ENCODE assay signal across 8 mouse cellular contexts in genomic region chr5:31596481-31597429, GRCm38 (mm10). TPM values are rescaled to one million over a fixed set of nuclear protein-coding genes. Genes with fewer than 3 reads are reported as not detected.
DNase-seq lines count a peak whose midpoint lies in the region; ATAC-seq and TF ChIP-seq lines count a peak whose summit lies in the region.

Gene Mrpl33 (plus strand): TSS chr5:31596935.

- H3K27ac ChIP-seq in embryonic facial prominence, embryonic 14.5 days (replicated peaks; ENCODE audit: low read depth, low read length), result 0 out of 2 replicates have a peak within 1 kb of the TSS, but pooled peaks have one; percentile 19
- peak within 1 kb of the TSS; percentile 88 for H3K27ac ChIP-seq in heart, embryonic 10.5 days
- peak within 1 kb of the TSS; percentile 73 for H3K27ac ChIP-seq in kidney, embryonic 15.5 days
- H3K27ac ChIP-seq in liver, embryonic 12.5 days, result no peak within 1 kb of the TSS
- H3K27ac ChIP-seq in stomach, postnatal 0 days (replicated peaks), result peak within 1 kb of the TSS; percentile 73

- no peaks in the 10 kb centered on the region for H3K27me3 ChIP-seq in embryonic facial prominence, embryonic 14.5 days (replicated peaks; ENCODE audit: control insufficient read depth, insufficient read depth, low read length)
- 0 out of 2 replicates have a peak, but pooled peaks cover 4% of the 10 kb centered on the region for H3K27me3 ChIP-seq in heart, embryonic 10.5 days (ENCODE audit: insufficient read depth, poor library complexity, severe bottlenecking)
- no peaks in the 10 kb centered on the region for H3K27me3 ChIP-seq in kidney, embryonic 15.5 days
- no peaks in the 10 kb centered on the region for H3K27me3 ChIP-seq in liver, embryonic 12.5 days (replicated peaks)
- no peaks in the 10 kb centered on the region for H3K27me3 ChIP-seq in stomach, postnatal 0 days (ENCODE audit: control insufficient read depth, insufficient read depth, low read length)

- no peaks in the 10 kb centered on the region for H3K9me3 ChIP-seq in embryonic facial prominence, embryonic 14.5 days (ENCODE audit: control insufficient read depth, low read length)
- H3K9me3 ChIP-seq in heart, embryonic 10.5 days, result no peaks in the 10 kb centered on the region
- H3K9me3 ChIP-seq in kidney, embryonic 15.5 days (replicated peaks), result 0 out of 2 replicates have a peak, but pooled peaks cover 2% of the 10 kb centered on the region
- H3K9me3 ChIP-seq in liver, embryonic 12.5 days (replicated peaks), result no peaks in the 10 kb centered on the region
- no peaks in the 10 kb centered on the region for H3K9me3 ChIP-seq in stomach, postnatal 0 days (ENCODE audit: control insufficient read depth, low read length)

- H3K4me3 ChIP-seq in embryonic facial prominence, embryonic 14.5 days (ENCODE audit: low read depth, low read length), result peak within 1 kb of the TSS; percentile 34
- peak within 1 kb of the TSS; percentile 62 for H3K4me3 ChIP-seq in heart, embryonic 10.5 days
- peak within 1 kb of the TSS; percentile 42 for H3K4me3 ChIP-seq in kidney, embryonic 15.5 days (replicated peaks)
- H3K4me3 ChIP-seq in liver, embryonic 12.5 days, result peak within 1 kb of the TSS; percentile 51
- peak within 1 kb of the TSS; percentile 31 for H3K4me3 ChIP-seq in stomach, postnatal 0 days (ENCODE audit: low read depth, low read length)

- H3K36me3 ChIP-seq in embryonic facial prominence, embryonic 14.5 days (ENCODE audit: control insufficient read depth, insufficient read depth, low read length), result no peaks in the 10 kb centered on the region
- H3K36me3 ChIP-seq in heart, embryonic 10.5 days, result no peaks in the 10 kb centered on the region
- H3K36me3 ChIP-seq in kidney, embryonic 15.5 days, result no peaks in the 10 kb centered on the region
- no peaks in the 10 kb centered on the region for H3K36me3 ChIP-seq in liver, embryonic 12.5 days
- H3K36me3 ChIP-seq in stomach, postnatal 0 days (ENCODE audit: control insufficient read depth, insufficient read depth, low read length), result no peaks in the 10 kb centered on the region

- 5% methylated on average over 26 of the region's 26 CpGs for WGBS in embryonic facial prominence, embryonic 14.5 days
- WGBS in heart, embryonic 10.5 days, result 4% methylated on average over 26 of the region's 26 CpGs
- 7% methylated on average over 26 of the region's 26 CpGs for WGBS in kidney, embryonic 15.5 days
- WGBS in liver, embryonic 12.5 days (ENCODE audit: insufficient replicate concordance), result 4% methylated on average over 26 of the region's 26 CpGs
- WGBS in stomach, postnatal 0 days, result 9% methylated on average over 26 of the region's 26 CpGs

- peak; percentile 70 for TF ChIP-seq CTCF in stomach, postnatal 0 days (IDR thresholded peaks at IDR 0.05; ENCODE audit: low read depth)

- peak; percentile 74 for ATAC-seq in embryonic facial prominence, embryonic 14.5 days (ENCODE audit: low read depth)
- peak; percentile 45 for ATAC-seq in kidney, embryonic 15.5 days (replicated peaks; ENCODE audit: low FRiP score)
- no peak for ATAC-seq in liver, embryonic 12.5 days
- ATAC-seq in stomach, postnatal 0 days (ENCODE audit: low FRiP score, low TSS enrichment), result peak; percentile 91

- peak within 1 kb of the TSS; percentile 65 for H3K4me2 ChIP-seq in embryonic facial prominence, embryonic 14.5 days (ENCODE audit: low read depth, low read length)
- peak within 1 kb of the TSS; percentile 77 for H3K4me2 ChIP-seq in kidney, embryonic 15.5 days
- H3K4me2 ChIP-seq in liver, embryonic 12.5 days, result peak within 1 kb of the TSS; percentile 78
- peak within 1 kb of the TSS; percentile 58 for H3K4me2 ChIP-seq in stomach, postnatal 0 days (replicated peaks; ENCODE audit: low read depth)

- peak; percentile 89 for DNase-seq in CD4-positive, CD25-positive, alpha-beta regulatory T cell, adult 2 months (ENCODE audit: low read depth, low spot score)
- DNase-seq in adrenal gland, postnatal 25 days, result peak; percentile 57
- DNase-seq in embryonic facial prominence, embryonic 14.5 days (ENCODE audit: low spot score), result peak; percentile 72
- DNase-seq in heart, embryonic 10.5 days (ENCODE audit: low spot score), result no peak
- peak; percentile 88 for DNase-seq in naive thymus-derived CD4-positive, alpha-beta T cell, adult 2 months (ENCODE audit: low read depth)
- peak; percentile 88 for DNase-seq in stomach, postnatal 0 days (ENCODE audit: low spot score)

- H3K9ac ChIP-seq in embryonic facial prominence, embryonic 14.5 days (ENCODE audit: low read depth, low read length), result peak within 1 kb of the TSS; percentile 28
- H3K9ac ChIP-seq in kidney, embryonic 15.5 days, result peak within 1 kb of the TSS; percentile 39
- peak within 1 kb of the TSS; percentile 51 for H3K9ac ChIP-seq in liver, embryonic 12.5 days
- peak within 1 kb of the TSS; percentile 14 for H3K9ac ChIP-seq in stomach, postnatal 0 days (ENCODE audit: low read length)

- TF ChIP-seq EP300 in stomach, postnatal 0 days (optimal IDR thresholded peaks at IDR 0.05), result peak; percentile 61

- peaks cover 14% of the 10 kb centered on the region; the same call in 1 of the 2 replicates for H3K4me1 ChIP-seq in embryonic facial prominence, embryonic 14.5 days (ENCODE audit: control insufficient read depth, insufficient read depth, low read length)
- H3K4me1 ChIP-seq in heart, embryonic 10.5 days, result peaks cover 23% of the 10 kb centered on the region; the same call in 1 of the 2 replicates
- H3K4me1 ChIP-seq in kidney, embryonic 15.5 days, result peaks cover 21% of the 10 kb centered on the region
- H3K4me1 ChIP-seq in liver, embryonic 12.5 days, result peaks cover 26% of the 10 kb centered on the region
- peaks cover 7% of the 10 kb centered on the region; the same call in 1 of the 2 replicates for H3K4me1 ChIP-seq in stomach, postnatal 0 days (replicated peaks; ENCODE audit: control insufficient read depth, insufficient read depth)

RNA-seq across cellular contexts. Expression of gene Mrpl33, which starts in this region (rescaled TPM):
- total RNA-seq in adrenal gland, postnatal 25 days (2021), result 408 and 439 TPM in 2 replicates
- 297 and 305 TPM in 2 replicates for polyA plus RNA-seq in embryonic facial prominence, embryonic 14.5 days (2014; fragmentation: Nextera tagmentation; extraction: Ambion mirVana)
- polyA plus RNA-seq in heart, embryonic 10.5 days (2016; fragmentation: Nextera tagmentation; extraction: Ambion mirVana), result 294 and 320 TPM in 2 replicates
- 272 and 284 TPM in 2 replicates for polyA plus RNA-seq in kidney, embryonic 15.5 days (2015; fragmentation: Nextera tagmentation; extraction: Ambion mirVana)
- polyA plus RNA-seq in liver, embryonic 12.5 days (2016; fragmentation: Nextera tagmentation; extraction: Ambion mirVana), result 232 and 236 TPM in 2 replicates
- 359 and 382 TPM in 2 replicates for polyA plus RNA-seq in stomach, postnatal 0 days (2015; fragmentation: Nextera tagmentation; extraction: Ambion mirVana)
